Mouse (Mus musculus): ENCODE data around the gene Ube2z.
A peak's percentile ranks its signal among the peaks of the same experiment; 100 is the strongest.

Gene Ube2z

DNA sequence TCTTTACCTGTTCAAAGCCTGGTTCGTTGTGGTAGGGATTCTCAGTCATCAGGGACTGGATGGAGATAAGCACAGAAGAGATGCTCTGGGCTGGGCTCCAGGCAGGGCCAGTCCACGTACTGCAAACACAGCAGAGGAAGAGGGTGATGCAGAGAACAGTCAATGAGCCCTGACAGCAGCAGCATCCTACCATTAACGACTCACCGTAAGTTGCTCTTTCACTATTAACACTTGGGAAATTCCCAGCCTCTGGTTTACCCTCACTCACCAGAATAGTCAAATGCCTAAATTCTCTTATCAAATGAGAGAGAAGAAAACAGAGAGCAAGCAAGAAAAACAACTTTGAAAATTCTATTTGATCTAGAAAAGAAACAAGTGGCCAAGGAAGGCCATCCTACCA lies 6.9 kb downstream of the Ube2z start:
- DNase-seq (ENCODE audit: low read depth), result no peak

DNA sequence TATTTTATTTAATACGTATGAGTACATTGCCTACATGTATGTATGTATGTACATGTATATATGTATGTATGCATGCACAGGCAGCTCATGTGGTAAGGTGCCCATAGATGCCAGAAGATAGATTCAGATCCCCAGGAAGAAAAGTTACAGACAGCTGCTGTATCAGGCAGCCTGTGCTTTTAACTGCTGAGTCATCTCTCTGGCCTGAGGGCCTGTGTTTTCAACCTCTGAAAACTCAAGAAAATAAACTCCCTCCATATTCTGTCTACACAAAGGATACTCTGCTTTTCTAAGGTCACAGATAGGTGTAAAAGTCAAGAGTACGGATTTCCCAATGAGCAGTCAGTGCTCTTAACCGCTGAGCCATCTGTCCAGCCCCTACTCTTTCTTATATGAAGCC lies 14.3 kb downstream of the Ube2z start:
- no peak for DNase-seq (ENCODE audit: low read depth)

DNA sequence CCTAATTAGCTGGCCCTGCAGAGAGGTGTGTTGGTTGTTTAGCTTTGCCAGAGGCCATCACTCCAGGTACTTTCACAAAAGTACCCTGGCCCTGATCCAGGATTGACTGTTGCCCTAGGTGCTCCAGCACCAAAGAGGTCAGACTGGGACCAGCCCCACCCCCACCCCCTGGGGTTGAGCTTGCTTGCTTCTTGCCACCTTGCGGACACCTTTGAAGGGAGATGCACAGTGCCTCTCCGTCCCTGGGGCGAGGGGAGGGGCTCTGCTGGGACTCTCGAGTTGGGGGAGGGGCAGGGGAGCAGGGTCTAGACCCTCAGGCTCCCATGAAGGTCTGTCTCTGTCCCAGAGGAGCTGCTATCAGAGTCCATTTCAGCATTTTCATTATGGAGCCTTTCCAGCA lies 15.2 kb downstream of the Ube2z start:
- no peak for DNase-seq (ENCODE audit: low read depth)

GRCm38 (mm10) chr11:96047469-96048373 lies 17.5 kb downstream of the Ube2z start:
- DNase-seq (ENCODE audit: low read depth), result no peak

DNA sequence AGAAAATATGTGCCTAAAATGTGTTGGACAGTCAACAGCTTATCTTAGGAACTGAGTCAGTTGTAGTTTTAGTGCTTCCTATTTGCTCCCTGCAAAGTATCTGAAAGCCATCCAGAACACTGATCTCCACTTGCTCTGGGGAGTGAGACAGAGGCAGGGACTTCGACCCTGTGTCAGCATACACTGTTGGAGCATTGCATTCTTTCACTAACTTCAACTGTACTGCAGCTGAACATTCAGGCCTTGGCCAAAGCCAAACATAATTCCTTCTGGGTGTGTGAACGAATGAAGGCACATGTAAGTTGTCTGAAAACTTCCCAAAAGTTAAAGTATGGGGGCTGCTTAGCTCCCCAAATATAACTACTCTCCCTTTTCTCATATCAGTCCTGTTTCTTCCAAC lies 18.4 kb downstream of the Ube2z start:
- DNase-seq (ENCODE audit: low read depth), result no peak

- DNase-seq (ENCODE audit: low read depth), result no peak
Observed at GRCm38 (mm10) chr11:96046028-96046427, 19.2 kb downstream of the Ube2z start.

GRCm38 (mm10) chr11:96044803-96045567 lies 20.2 kb downstream of the Ube2z start:
- DNase-seq (ENCODE audit: low read depth), result no peak

GRCm38 (mm10) chr11:96038560-96038959 lies 26.6 kb downstream of the Ube2z start:
- DNase-seq (ENCODE audit: low read depth), result no peak

- DNase-seq (ENCODE audit: low read depth), result no peak
Observed at GRCm38 (mm10) chr11:96037499-96037898, 27.7 kb downstream of the Ube2z start.

DNA sequence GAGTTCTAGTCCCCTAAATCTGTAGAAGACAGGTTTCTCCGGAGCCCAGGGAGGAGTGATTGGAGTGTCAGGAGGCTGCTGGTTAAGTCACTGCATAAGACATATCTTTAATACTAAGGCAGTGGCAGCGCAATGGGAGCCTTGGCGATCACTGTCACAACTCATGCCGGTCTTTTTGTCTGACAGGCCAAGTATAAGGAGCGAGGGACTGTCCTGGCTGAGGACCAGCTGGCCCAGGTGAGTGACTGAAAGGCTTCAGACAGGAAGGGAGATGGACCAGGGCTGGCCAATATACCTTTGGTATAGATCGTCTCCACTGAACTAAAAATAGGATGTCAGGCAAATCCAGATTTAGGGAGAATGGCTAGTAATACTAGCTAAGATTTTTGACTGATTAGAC lies 30.1 kb downstream of the Ube2z start:
- no peak for DNase-seq (ENCODE audit: low read depth)

GRCm38 (mm10) chr11:96034596-96035052 lies 30.6 kb downstream of the Ube2z start, which contains the start of gene Snf8:
Gene Snf8, plus strand, starts transcription at chr11:96034885.
- DNase-seq (ENCODE audit: low read depth), result peak; percentile 94

- DNase-seq (ENCODE audit: low read depth), result no peak
Observed at GRCm38 (mm10) chr11:96034116-96034515, 31.1 kb downstream of the Ube2z start.

GRCm38 (mm10) chr11:96033264-96033663 lies 31.9 kb downstream of the Ube2z start:
- DNase-seq (ENCODE audit: low read depth), result peak; percentile 23

DNA sequence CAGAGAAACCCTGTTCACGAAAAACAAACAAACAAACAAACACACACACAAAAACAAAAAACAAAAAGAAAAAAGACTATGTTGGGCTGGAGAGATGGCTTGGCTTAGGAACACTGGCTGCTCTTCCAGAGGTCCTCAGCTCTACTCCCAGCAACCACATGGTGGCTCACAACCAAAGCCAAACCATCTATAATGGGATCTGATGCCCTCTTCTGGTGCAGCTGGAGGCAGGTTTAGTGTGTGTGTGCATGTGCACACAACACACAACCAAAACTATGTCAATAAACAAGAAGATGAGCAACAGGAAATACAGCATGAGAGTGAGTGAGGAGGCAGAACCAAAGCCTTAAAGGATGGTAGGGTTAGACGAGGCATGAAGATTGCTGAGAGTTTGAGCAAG lies 33.5 kb downstream of the Ube2z start:
- DNase-seq (ENCODE audit: low read depth), result no peak

DNA sequence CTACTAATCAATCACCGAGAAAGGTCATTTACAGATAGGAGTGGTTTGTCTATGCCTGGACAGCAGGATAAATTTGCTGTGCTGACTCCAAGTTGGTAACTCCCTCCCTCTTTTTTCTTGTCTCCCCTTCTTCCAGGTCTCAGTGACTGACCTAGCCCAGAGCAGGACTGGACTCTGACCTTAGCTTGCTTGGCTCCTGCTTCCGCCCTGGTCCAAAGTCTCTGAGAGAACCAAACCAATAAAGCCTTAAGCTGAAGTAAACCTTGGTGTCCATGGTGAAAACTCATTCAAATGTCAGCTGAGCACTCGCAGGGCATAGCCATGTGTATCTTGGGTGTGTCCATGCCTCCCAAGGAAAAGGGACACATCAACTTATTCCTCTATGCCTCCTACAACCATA lies 34.6 kb downstream of the Ube2z start:
- DNase-seq (ENCODE audit: low read depth), result no peak

GRCm38 (mm10) chr11:96028130-96028529 lies 37.1 kb downstream of the Ube2z start:
- DNase-seq (ENCODE audit: low read depth), result no peak

GRCm38 (mm10) chr11:96020622-96021021 lies 44.6 kb downstream of the Ube2z start:
- no peak for DNase-seq (ENCODE audit: low read depth)

GRCm38 (mm10) chr11:96017941-96018351 lies 47.2 kb downstream of the Ube2z start:
- no peak for DNase-seq (ENCODE audit: low read depth)

DNA sequence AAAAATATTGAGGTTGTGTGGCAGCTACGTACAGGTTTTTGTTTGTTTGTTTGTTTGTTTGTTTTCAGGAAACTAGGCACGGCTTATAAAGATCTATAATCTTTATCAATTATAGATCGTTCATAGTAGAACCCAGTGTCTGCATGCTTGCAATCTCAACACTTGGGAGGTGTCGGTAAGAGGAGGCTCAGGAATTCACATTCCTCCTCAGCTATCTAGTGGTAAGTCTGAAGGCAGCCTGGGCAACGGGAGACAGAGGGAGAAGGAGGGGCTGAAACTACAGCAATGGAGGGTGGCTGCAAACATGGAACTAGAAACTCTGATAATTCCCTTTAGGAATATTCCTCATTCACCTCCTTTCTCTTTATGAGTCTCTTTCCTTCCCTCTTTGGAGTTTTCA lies 49.8 kb downstream of the Ube2z start:
- DNase-seq (ENCODE audit: low read depth), result no peak

DNA sequence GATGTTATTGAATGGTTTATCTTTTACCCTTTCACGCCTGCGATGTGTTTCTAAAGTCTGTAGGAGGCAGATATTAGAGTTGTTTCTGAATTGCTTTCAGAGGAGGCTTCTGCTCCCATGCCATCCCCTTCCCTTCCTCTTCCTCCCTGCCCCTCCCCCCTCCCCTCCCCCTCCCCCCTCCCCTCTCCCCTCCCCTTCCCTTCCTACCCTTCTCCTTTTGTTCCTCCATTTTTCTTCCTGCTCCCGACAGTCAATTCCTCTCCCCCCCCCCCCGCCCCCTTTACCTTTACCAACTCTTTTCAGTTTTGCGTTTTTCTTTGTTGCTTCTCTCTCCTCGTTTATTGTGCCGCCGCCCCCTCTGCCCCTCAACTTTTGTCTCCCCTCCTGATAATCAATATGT lies 53.2 kb downstream of the Ube2z start:
- DNase-seq (ENCODE audit: low read depth), result no peak

DNA sequence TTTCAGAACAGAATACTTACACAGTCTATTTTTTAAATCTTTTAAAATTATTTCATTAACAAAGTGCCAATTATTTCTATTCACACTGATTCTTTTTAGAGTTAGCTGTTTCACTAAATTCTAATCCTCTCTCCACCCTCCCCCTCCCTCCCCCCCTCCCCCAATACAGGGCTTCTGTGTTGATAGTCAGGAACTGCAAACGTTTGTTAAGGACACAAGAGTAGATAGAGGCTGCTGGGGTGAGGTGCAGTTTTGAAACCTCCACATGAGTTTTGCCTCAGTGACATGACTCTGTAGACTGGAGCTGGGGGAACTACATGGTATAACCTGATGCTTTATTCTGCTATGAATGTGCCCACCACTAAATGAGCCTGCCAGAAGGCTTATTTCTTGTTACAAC lies 56.4 kb downstream of the Ube2z start:
- no peak for DNase-seq (ENCODE audit: low read depth)

DNA sequence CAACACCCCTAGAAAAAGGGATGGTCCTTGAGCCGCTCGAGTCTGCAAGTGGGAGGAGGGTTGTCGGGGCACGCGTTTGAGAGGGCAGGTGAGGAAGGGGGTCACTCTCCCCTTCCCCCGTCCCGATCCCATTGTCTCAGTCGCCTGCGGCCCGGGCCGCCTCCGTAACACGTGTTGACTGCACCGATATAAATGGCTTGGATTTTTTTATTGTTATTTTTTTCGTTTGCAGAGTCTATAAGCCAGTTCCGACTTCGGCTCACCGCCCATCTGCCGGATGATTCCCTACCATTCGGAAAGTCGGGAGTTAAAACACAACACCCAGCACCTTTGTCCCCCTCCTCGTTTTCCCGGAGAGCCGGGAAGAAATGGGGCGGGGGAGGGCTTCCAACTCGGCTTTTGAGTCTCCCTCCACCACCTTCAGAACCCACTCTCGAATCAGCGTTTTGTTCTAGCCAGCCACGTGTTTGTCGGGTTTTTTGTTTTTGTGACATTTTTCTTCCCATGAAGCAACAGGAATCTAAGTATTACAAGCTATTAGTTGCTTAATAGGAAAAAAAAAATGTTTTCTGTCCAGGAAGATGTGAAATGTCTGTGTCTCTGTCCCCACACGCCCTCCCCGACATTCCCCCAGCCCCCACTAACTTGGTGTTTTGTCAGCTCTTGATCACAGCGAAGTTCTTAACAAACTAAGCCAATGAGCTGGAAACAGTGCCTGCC lies 57.5 kb downstream of the Ube2z start:
- DNase-seq (ENCODE audit: low read depth), result peak; percentile 44
